Mouse (Mus musculus) left cerebral cortex, adult 18-20 months (tissue): ENCODE data around the gene Thsd7a. TPM values are rescaled to one million over a fixed set of nuclear protein-coding genes. Genes with fewer than 3 reads are reported as not detected.

Source experiments
- DNase-seq, 2 experiments: peaks; one replicate each; pipeline ENCODE4 v3.0.0; 2021 to 2022; ENCODE audit warnings: low spot score in 2 of 2, mixed read lengths in 1 of 2
- total RNA-seq, 2 experiments: library from RNA; stranded (reverse); gene quantifications; 2 replicates each; pipeline ENCODE4 v1.2.3; 2021

Thsd7a gene
- total RNA-seq, 2 experiments from 2014 or later, result 33.8 to 34.7 TPM

- DNase-seq, result no peak
These were observed 355.4 kb downstream of the Thsd7a start for GRCm38 (mm10) chr6:12393574-12394380.

DNA sequence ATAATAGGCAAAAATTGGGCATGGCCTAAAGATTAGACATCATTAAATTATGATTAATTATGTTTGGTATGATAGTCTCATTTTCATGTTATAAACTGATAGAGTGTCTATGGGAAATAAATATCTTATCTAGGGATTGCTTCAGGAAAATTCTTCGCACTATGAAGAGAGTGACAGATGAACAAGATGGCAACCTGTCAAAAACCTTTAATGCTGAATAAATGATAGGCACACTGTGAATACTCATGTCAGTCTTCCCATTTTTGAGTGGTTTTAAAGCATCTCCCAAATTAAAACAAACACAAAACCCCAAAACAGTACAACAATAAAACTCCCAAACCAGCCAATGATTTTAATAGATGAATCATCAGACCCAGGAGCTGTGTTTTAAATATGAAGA is 362.5 kb downstream of the Thsd7a start:
- DNase-seq, result no peak

DNA sequence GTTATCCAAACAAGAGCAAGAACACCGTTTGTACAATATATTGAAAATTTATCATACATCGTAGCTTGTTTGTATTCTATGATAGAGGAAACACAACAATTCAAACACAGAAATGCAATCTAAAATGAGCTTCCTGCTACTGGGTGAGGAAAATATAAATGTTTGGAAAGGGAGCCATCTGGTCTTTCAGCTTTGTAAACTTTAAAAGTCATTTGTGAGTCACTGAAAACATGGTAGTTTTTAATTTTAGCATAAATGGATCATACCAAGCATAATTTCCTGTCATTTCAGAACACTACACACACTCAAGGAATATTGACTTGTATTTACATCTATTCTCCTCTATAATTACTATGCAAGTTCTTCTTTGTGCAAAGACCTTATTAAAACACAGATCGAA is 363.6 kb downstream of the Thsd7a start:
- DNase-seq, result no peak

DNA sequence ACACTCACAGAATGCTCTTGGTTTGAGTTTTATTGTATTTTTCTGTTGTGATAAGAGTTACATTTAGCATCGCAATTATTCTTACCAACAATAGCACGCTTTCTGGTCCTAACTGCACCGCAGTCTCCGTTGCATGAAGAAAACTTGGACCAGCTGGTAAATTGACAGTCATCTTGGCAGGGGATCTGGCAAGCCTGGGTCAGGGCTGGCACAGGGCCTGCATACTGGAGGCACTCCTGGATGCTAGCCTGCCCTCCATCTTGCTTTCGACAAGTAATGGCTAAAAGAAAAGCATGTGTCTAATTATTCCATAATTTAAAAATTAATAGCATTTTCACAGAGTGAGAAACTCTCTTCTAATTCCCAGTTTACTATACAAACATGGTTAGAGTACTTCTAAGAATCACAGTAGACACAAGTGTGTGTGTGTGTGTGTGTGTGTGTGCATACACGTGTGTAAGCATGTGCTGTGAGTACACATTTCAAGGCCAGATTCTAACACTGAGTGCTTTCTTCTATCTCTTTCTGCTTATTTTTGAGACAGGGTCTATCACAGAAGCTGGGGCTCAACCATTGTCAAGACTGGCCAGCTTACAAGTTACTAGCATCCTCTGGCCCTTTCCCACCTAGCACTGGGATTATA is 368.0 kb downstream of the Thsd7a start:
- peak; percentile 32 to 50 for DNase-seq

DNA sequence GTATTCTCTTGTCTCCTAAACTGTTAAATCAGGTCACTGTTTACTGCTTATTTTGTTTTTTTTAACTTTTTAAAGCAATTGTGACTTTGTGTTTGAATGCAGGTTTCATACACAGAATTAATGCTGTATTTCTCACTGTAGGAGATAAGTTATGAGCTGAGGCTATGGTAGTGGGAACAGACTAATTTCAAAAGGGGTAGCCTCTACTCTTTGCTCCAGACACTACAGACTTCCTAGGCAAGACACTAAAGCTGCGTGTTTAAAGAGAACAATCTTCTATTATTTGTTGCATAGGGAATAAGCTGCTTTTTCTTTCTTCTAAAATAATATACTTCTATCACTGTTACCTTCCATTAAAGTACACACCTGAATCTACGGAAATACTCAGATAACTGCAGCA is 368.5 kb downstream of the Thsd7a start:
- no peak for DNase-seq

GRCm38 (mm10) chr6:12358737-12359136 is 390.5 kb downstream of the Thsd7a start:
- DNase-seq, result no peak

GRCm38 (mm10) chr6:12353573-12353972 is 395.6 kb downstream of the Thsd7a start:
- DNase-seq, result no peak

- no peak for DNase-seq
These were observed 397.0 kb downstream of the Thsd7a start for GRCm38 (mm10) chr6:12352165-12352719.

DNA sequence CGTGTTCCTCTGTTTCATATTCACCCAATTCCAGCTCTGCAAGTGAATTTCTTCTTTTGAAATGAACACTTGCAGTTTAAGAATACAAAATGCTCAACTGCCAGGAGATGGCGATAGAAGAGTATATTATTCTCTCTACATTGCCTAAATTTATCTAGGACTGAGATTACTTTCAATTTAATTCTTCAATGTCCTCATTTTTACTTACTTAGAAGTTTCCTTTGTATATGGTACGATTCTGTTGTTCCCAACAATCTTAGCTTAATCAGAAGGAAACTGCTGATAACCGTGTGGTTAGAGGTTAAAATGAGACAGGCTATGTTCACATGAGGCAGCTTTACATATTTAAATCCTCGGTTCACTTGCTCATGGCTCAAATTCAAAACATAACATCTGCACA is 398.5 kb downstream of the Thsd7a start:
- DNase-seq, result no peak

DNA sequence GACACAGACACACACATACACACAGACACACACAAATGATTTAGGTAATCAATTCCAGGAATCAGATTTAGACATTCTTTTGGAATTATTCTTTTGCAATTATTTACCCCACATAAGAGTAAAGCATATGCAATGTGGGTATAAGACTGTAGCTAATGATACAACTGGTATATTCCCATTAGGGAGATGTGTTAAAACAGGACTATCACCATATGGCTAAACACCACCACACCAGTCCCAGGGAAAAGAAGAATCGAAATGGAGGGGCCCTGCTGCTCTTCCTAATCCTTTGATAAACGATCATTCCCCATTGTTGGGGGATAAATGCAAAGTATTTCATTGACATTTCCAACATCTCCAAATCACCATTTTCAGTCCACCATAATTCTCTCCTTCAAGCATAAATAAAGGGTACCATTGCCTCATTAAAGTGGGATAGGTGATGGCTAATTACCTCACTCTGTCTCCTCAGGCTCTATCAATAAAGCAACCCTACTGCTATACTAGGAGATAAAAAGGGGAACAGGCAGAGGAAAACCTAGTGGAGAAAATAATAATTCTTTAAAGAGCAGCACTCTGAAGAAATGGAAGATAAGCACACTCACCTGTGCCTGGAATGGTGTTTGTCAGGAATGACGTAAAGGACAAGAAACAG is 400.0 kb downstream of the Thsd7a start:
- DNase-seq, result no peak

GRCm38 (mm10) chr6:12348667-12349066 is 400.5 kb downstream of the Thsd7a start:
- DNase-seq, result no peak

DNA sequence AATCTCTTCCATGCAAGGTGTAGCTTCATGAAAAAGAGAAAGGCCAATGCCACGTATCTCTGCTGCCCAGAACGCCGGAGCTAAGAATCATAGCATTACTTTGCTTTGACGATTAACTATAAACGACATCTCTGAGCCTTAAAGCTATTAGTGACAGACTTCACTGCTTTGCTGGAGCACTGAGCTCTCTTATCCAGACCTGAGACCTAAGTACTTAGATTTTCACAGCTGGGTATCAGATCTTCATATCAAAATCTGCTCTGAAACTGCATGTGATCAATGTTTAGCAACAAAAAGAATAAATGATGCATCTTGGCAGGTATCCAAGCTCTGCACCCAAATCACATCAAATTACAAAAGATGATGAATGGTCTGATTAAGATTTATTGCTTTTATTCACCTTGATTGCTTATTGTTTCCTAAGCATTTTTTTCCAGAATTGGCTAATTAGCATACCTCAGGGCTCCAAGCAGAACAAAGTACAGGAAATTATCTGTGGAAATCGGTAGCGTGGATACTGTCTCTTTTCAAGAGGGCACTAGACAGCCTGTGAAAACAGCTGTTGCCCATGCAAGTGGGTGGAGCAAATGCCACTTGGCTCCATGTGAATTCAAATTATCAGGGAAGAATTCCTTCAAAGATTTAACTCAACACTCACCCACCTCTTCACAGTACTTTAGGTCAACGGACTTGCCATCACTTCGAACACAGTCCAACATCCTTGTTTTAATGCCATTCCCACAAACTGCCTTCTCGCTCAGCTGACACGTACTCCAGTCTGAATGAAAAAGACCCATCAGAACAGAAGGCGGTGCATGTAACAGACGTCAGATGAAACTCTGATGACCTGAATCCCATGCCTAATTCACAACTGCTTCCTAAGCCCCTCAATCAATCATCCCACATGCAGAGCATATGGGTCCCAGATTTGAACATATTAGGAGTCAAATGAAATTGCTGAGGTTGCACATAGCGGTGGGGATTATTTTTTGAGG is 412.3 kb downstream of the Thsd7a start:
- DNase-seq, result no peak

- peak; percentile 8 to 18 for DNase-seq
These were observed 433.9 kb downstream of the Thsd7a start for GRCm38 (mm10) chr6:12315070-12315909.

GRCm38 (mm10) chr6:12307502-12307901 is 441.7 kb downstream of the Thsd7a start:
- no peak for DNase-seq

- no peak for DNase-seq
These were observed 486.4 kb downstream of the Thsd7a start for GRCm38 (mm10) chr6:12262641-12263400.
